Mouse (Mus musculus) kidney, postnatal 4 days (tissue): ENCODE measurements around the gene Lrrc9.

Experiments
- DNase-seq, 2 experiments: peaks; one replicate each; pipeline ENCODE4 v3.0.0; 2021; ENCODE audit warnings: mixed read lengths in 2 of 2

The Lrrc9 gene

GRCm38 (mm10) chr12:72476773-72477450 is 35.2 kb downstream of the Lrrc9 start:
- no peak for DNase-seq

- DNase-seq = no peak
These were observed 40.6 kb downstream of the Lrrc9 start for GRCm38 (mm10) chr12:72482226-72482625.

GRCm38 (mm10) chr12:72484872-72485271 is 43.2 kb downstream of the Lrrc9 start:
- DNase-seq = no peak

- DNase-seq = no peak
These were observed 45.8 kb downstream of the Lrrc9 start for GRCm38 (mm10) chr12:72487498-72487897.

- no peak for DNase-seq
These were observed 48.3 kb downstream of the Lrrc9 start for GRCm38 (mm10) chr12:72489995-72490394.

- DNase-seq = no peak
These were observed 49.5 kb downstream of the Lrrc9 start for GRCm38 (mm10) chr12:72491063-72491719.

- DNase-seq = no peak
These were observed 55.4 kb downstream of the Lrrc9 start for GRCm38 (mm10) chr12:72496866-72497600.

GRCm38 (mm10) chr12:72509606-72510005 is 67.9 kb downstream of the Lrrc9 start:
- DNase-seq = no peak

GRCm38 (mm10) chr12:72515446-72515845 is 73.8 kb downstream of the Lrrc9 start:
- no peak for DNase-seq

GRCm38 (mm10) chr12:72518114-72518728 is 76.6 kb downstream of the Lrrc9 start:
- DNase-seq = no peak

- peak in 1 of 2 experiments; percentile 22 for DNase-seq
These were observed 77.7 kb downstream of the Lrrc9 start for GRCm38 (mm10) chr12:72519352-72519751.

- DNase-seq = no peak
These were observed 78.2 kb downstream of the Lrrc9 start for GRCm38 (mm10) chr12:72519855-72520254.

GRCm38 (mm10) chr12:72520645-72521044 is 79.0 kb downstream of the Lrrc9 start:
- peak; percentile 77 to 78 for DNase-seq

GRCm38 (mm10) chr12:72525588-72525987 is 83.9 kb downstream of the Lrrc9 start:
- no peak for DNase-seq

- DNase-seq = no peak
These were observed 90.6 kb downstream of the Lrrc9 start for GRCm38 (mm10) chr12:72532303-72532702.

- DNase-seq = no peak
These were observed 92.3 kb downstream of the Lrrc9 start for GRCm38 (mm10) chr12:72533986-72534385.

GRCm38 (mm10) chr12:72535599-72535998 is 93.9 kb downstream of the Lrrc9 start:
- peak; percentile 8 to 28 for DNase-seq

- DNase-seq = peak; percentile 97 to 98
These were observed 94.4 kb downstream of the Lrrc9 start, which contains the start of gene Pcnx4 for GRCm38 (mm10) chr12:72536021-72536597. Gene Pcnx4, plus strand, starts transcription at chr12:72536383.

- DNase-seq = no peak
These were observed 96.9 kb downstream of the Lrrc9 start for GRCm38 (mm10) chr12:72538571-72538970.

GRCm38 (mm10) chr12:72554347-72554746 is 112.7 kb downstream of the Lrrc9 start:
- no peak for DNase-seq

GRCm38 (mm10) chr12:72564281-72564795 is 122.7 kb downstream of the Lrrc9 start:
- no peak for DNase-seq
